Mouse (Mus musculus): Measurements from ENCODE around the gene Tsen15. TPM values are rescaled to one million over a fixed set of nuclear protein-coding genes. Genes with fewer than 3 reads are reported as not detected.

Tsen15 gene
- 61.8 and 63.7 TPM in 2 replicates for total RNA-seq (2017)

DNA sequence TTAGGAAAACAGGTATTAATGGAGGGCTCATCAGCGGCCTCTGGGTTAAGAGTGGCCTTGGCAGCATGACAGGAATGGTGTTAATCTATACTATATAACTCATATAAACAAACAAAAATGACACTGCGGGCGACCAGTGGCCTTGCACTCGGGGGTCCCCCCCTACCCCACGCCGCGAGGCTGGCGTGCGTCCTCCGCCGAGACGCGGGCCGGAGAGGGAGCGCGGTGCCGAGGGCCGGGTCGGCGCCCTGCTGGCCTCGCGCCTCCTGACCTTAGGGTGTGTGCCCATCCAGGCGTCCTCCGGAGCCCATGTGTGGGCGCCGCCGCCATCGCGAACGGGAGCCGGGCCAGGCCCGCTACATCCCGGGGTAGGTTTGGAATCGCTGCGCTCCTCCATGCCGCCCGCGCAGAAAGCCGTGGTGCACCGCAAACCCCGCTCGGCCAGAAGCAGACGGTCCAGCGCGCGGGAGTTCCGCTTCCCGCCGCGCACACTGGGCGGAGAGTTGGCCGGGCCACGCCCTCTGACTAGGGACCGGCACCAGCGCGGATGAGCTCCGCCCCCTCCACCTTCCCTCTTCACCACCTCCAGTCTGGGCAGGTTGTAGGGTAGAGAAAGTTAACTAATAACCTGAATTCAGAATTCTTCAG lies at the start of gene Tsen15:
Gene Tsen15 (minus strand): TSS at position 501 of the 648 bp plus-strand sequence.
- peak; percentile 97 to 99 for ATAC-seq (replicated peaks in 1 of 2; ENCODE audit: insufficient read depth in 1 of 2, low FRiP score in 2 of 2, low TSS enrichment in 1 of 2, low read depth in 1 of 2, poor library complexity in 2 of 2, severe bottlenecking in 2 of 2)

DNA sequence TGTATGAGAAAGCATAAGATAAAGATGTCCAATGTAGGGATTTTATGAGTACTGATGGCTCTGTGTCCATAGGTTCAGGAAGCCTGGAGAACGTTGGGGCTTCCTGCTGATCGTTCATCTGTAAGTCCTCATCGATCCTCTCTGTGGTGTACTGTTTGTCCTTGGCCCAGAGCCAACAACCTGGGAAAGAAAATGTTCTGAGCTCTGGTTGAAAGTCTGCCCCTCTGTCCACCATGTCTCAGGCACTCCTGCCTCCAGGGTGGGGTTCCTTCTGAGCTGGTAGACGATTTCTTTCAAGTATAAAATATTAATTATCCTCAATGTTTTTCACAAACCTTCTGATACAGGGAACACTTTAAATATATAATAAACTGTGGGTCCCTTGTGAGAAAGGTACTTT lies 47.7 kb upstream of the Tsen15 start:
- ATAC-seq (replicated peaks in 1 of 2; ENCODE audit: insufficient read depth in 1 of 2, low FRiP score in 2 of 2, low TSS enrichment in 1 of 2, low read depth in 1 of 2, poor library complexity in 2 of 2, severe bottlenecking in 2 of 2): no peak

DNA sequence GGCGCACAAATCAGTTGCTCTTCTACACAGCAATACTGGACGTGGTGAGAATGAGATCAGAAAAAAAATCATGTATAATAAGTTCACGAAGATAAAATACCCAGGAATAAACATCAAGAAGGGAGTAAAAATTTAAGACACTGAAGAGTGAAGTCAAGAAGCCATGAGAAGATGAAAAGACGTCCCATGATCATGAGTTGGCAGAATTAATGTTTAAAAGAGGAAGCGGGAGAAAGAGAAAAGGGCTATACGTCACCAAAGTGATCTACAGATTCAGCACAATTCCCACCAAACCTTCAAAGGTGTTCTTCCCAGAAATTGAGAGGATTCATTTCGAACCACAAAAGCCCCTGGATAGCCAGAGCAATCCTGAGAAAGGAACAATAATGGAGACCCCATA lies 43.3 kb upstream of the Tsen15 start:
- ATAC-seq (replicated peaks in 1 of 2; ENCODE audit: insufficient read depth in 1 of 2, low FRiP score in 2 of 2, low TSS enrichment in 1 of 2, low read depth in 1 of 2, poor library complexity in 2 of 2, severe bottlenecking in 2 of 2): no peak

DNA sequence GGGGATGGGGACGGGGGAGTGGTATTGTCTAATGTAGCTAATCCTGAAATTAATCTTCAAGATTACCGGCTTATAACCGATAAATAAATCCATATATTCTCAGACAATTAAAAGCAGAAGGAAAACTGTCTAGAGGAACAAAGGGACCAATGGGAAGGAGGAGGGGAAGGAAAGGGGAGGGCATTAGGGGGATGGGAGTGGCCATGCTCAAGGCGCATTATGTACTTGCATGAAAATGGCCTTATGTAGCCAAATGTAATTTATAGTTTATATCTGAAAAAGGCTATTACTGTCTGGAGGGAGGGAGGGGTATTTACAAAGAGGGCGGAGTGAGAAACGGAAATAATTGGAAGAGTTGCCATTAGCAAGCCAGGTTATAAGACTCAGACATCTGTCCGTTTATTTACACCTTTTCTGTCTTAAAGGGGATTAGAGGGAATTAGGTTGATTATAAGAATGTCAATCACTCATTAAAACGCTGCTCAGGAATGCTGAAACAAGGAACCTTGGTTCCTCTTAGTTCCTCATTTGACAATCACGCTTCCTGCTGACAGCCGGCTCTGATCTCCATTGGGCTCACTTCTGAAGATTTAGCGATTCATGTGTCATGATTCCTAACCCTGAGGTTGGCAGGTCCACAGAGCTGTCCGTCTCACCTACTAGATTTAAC lies 41.6 kb upstream of the Tsen15 start:
- ATAC-seq (replicated peaks in 1 of 2; ENCODE audit: insufficient read depth in 1 of 2, low FRiP score in 2 of 2, low TSS enrichment in 1 of 2, low read depth in 1 of 2, poor library complexity in 2 of 2, severe bottlenecking in 2 of 2): no peak

DNA sequence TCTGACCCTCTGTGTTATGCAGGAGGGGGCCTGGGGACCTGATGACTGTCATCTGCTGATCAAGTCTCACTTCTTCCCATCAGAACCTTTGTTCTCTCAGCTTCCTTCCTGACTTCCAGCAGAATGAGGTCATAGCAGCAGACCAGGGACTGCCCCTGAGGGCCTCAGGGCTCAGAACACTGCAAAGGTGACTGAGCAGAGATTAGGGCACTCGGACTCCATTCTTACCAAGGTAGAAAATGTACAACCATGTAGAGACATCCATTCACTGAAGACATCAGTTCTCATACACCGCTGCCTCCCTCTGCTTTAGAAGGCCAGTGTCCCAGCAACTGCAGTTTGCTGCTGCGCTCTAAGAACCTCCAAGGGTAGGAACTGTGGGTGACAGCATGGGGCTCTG lies 36.6 kb upstream of the Tsen15 start:
- ATAC-seq (replicated peaks in 1 of 2; ENCODE audit: insufficient read depth in 1 of 2, low FRiP score in 2 of 2, low TSS enrichment in 1 of 2, low read depth in 1 of 2, poor library complexity in 2 of 2, severe bottlenecking in 2 of 2): no peak

DNA sequence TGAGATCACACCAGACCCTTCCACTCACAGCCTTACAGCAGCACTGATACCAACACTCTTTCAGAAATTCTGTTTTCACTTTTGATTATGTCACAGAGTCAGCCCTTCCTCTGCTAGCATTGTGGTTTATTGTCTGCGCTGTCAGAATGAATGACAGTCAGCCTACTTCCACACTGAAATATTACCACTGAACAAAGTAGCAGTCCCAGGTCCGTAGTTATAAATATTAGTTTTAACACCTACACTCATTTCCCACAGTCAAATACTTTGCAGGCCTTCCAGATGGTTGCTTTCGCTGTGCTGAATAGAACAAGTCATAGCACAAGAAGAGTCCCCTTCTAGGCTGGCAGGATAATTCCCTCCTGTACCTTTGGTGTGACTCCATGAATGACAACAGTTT lies 35.8 kb upstream of the Tsen15 start:
- peak; percentile 12 to 42; a peak in 2 of 4 replicates for ATAC-seq (replicated peaks in 1 of 2; ENCODE audit: insufficient read depth in 1 of 2, low FRiP score in 2 of 2, low TSS enrichment in 1 of 2, low read depth in 1 of 2, poor library complexity in 2 of 2, severe bottlenecking in 2 of 2)

DNA sequence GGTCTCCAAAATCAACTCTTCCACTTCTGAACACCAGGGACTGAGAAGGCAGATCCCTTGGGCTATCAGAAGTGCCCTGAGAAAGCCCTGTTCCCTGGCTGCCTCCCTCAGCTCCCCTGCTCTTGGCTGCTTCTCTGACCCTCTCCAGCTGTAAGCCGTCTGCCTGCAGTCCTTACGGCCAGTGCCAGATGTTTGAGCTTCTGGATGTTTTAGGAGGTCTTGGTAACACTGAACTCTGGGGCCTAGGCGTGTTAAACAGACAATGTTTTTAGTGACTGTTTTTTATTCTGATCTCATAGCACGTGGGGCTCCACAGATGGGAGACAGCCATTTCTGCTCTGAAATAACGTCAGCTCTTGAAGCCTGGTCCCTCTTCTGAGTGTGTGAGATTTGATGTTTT lies 31.1 kb upstream of the Tsen15 start:
- no peak for ATAC-seq (replicated peaks in 1 of 2; ENCODE audit: insufficient read depth in 1 of 2, low FRiP score in 2 of 2, low TSS enrichment in 1 of 2, low read depth in 1 of 2, poor library complexity in 2 of 2, severe bottlenecking in 2 of 2)

DNA sequence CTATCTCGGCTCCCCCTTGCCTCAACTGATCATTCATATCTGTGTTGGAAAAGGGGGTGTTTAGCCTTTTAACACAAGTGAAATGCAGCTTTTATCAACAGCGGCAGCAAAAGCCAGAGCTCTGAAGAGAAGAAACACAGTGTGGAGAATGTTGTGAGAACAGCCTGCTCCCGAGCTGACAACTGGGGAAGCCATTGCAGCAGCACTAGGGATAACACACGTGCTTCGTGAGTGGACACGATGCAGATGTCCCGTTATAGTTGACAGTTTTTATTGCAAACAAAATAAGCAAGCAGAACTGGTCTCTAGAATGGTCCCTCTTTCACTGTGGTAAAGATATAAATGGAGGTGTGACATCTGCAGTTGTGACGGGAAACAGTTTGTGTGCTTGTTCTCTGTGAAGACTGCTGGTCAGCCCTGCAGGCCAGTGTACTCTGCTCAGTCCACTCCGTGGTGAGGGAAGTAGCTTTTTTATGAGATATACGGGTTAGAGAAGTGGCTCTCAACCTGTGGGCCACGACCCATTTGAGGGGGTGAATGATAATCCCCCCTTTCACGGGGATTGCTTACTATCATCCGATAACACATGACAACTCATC lies 29.9 kb upstream of the Tsen15 start:
- no peak for ATAC-seq (replicated peaks in 1 of 2; ENCODE audit: insufficient read depth in 1 of 2, low FRiP score in 2 of 2, low TSS enrichment in 1 of 2, low read depth in 1 of 2, poor library complexity in 2 of 2, severe bottlenecking in 2 of 2)

DNA sequence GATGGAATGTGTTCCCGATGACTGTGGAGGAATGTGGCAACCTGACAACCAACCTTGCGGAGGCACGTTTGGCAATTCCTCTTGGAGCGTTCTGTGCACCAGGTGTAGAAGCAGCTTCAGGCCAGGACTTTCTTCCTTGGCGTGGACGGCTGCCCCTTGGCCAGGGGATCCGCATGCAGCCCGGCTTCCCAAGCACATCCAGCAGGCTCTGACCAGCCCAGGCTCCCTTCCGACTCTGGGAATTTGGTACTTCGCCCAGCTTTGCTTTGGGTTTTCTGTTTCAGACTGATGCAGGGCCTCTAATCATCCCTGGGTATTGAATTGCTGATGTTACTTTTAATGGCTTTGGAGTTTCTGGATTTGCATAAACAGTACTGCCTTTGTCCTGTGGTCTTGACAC lies 28.0 kb upstream of the Tsen15 start:
- ATAC-seq (replicated peaks in 1 of 2; ENCODE audit: insufficient read depth in 1 of 2, low FRiP score in 2 of 2, low TSS enrichment in 1 of 2, low read depth in 1 of 2, poor library complexity in 2 of 2, severe bottlenecking in 2 of 2): no peak

DNA sequence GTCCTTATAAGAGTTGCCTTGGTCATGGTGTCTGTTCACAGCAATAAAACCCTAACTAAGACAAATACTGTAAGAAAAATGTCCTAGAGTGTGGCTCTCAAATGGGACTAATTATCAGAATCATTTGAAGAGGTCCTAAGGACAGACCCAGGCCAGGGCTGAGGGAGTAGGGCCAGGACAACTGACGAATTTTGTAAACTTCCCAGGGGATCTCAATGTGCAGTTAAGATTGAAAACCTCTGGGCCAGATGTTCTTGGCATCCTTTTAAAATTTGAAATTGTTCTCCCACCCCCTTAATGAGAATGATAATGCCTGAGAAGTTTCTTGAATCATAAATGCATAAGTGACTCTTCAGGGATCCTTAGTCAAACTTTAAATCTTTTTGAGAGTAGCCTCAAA lies 27.5 kb upstream of the Tsen15 start:
- ATAC-seq (replicated peaks in 1 of 2; ENCODE audit: insufficient read depth in 1 of 2, low FRiP score in 2 of 2, low TSS enrichment in 1 of 2, low read depth in 1 of 2, poor library complexity in 2 of 2, severe bottlenecking in 2 of 2): no peak

DNA sequence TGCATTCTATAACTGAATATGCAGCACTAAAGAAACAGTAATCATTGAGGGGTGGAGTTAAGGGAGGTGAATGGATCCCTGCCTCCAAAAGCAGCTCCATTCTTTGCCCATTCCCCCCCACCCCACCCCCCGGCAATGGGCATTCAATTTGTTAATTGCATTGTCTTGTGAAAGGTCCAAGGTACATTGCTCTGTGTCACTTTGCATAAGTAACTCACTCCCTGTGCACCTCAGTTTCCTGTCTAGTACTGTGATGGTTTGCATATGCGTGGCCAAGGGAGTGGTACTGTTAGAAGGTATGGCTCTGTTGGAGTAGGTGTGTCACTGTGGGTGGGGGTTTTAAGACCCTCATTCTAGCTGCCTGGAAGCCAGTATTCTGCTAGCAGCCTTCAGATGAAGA lies 26.6 kb upstream of the Tsen15 start:
- ATAC-seq (replicated peaks in 1 of 2; ENCODE audit: insufficient read depth in 1 of 2, low FRiP score in 2 of 2, low TSS enrichment in 1 of 2, low read depth in 1 of 2, poor library complexity in 2 of 2, severe bottlenecking in 2 of 2): no peak

DNA sequence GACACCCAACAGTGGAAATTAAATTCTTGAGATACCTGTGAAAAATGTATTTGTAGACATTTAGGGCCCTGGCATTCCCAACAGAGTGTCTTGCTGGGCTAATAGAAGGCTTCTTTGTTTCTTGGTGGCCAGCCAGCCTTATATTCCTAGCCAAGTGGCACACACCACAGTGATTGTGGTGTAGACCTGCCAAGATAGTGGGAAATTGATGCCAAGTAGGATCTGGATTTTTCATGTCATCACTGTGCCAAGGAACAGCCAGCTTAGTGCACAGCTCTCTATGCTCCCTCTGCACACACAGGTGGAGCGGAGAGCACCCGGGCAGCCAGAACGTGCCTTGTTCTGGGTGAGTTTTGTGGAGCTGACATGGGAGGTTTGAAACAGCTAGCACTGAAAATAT lies 24.2 kb upstream of the Tsen15 start:
- ATAC-seq (replicated peaks in 1 of 2; ENCODE audit: insufficient read depth in 1 of 2, low FRiP score in 2 of 2, low TSS enrichment in 1 of 2, low read depth in 1 of 2, poor library complexity in 2 of 2, severe bottlenecking in 2 of 2): no peak

DNA sequence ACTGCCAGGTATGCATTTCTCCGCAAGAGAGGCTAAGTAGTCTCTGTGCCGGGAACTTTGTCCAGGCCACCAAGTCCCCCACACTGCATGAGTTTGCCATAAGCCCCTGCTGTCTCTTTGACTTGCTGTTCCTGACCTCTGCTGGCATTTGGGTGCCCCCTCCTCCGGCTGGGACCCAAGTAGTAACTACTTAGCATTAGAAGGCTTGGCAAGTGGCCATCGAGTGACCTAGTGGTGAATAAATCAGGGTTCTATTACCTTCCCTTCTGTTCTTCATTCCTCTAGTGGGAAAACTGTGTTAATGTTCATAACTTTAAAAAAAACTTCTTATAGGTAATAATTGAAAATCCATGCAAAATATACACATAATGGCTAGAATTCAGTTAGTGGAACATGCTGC lies 22.9 kb upstream of the Tsen15 start:
- ATAC-seq (replicated peaks in 1 of 2; ENCODE audit: insufficient read depth in 1 of 2, low FRiP score in 2 of 2, low TSS enrichment in 1 of 2, low read depth in 1 of 2, poor library complexity in 2 of 2, severe bottlenecking in 2 of 2): no peak

DNA sequence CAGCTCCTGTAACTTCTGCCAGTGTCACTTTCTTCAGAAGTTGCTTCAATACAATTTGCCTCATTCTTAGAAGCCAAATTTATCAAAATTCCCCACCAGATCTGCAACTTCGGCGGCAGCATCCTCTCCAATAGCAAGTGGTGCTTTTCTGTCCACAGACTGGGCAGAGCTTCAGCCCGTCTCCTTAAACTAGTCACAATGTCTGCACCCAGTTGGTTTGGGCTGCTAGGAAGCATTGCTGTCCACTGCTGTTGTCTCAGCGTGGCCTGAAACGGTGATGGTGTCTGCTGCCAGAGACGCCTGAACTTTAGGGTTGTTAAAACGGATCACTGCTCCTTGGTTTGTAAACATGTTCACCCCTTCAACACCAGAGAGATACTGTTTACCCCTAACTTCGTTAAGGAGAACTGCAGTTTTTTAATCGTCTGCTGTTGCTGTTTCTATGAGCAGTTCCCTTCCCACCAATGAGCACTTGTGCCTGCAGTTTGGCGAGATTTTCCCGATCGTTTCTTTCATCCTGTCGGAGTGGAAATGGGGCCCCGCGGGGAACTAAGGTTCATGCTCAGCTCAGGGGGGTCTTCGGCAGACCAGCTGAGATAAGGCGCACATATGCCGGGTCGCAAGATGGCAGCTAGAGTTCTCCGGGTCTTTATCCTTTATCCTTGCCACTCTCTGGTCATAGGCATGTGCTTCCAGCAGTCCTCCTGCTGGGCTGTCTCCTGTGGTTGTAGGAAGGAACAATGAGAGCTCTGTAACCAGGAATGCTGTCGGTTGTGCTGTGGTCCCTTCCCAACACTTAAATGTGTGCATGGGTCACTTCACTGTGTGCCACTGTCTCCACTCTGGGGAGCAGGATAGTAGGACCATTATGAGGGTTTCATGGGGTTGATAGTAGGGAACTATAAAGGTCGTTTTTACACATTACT lies 20.8 kb upstream of the Tsen15 start:
- ATAC-seq (replicated peaks in 1 of 2; ENCODE audit: insufficient read depth in 1 of 2, low FRiP score in 2 of 2, low TSS enrichment in 1 of 2, low read depth in 1 of 2, poor library complexity in 2 of 2, severe bottlenecking in 2 of 2): no peak

DNA sequence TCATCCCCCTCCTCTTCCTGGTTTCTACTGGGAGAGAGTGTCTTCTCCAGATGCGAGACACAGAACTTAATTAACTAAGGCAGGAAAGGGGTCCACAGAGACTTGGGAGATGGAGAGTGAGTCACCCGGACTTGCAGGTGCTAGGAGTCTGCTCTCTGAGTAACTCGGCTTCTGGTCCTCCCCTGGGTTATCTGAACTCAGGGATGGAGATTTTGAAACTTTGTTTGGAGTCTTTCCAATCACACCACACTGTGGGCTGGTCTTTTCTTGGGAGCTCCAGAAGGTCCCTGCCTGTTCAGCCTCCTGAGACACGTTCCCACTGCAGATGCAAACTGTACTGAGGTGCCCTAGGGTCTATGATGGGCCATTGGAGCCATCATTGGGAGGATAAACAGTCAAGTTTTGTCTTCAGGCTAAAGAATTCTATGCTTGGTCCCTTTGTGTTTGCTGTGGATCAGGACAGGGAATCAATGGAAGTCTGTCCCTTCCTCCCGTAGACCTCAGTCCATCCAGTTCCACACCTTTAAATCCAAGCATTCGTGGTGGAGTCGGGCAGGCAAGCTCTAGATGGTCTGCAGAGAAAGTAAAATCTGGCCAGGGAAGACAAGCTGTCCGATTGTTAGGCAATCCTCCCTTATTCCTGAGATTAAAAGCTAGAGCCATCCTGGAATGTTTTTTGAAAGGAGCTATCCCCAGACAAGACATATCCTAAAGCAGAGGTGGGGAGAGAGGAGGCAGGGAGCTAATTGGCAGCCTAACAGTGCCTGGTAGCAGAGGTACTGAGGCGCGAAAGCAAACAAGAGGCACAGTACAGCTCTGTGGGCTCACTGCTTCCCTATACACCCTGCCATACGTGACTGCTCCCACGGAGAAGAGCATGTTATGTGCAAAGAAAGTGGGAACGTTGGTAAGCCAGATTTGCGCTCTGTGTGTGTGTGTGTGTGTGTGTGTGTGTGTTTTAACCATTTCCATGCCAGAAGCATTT lies 14.4 kb upstream of the Tsen15 start:
- no peak for ATAC-seq (replicated peaks in 1 of 2; ENCODE audit: insufficient read depth in 1 of 2, low FRiP score in 2 of 2, low TSS enrichment in 1 of 2, low read depth in 1 of 2, poor library complexity in 2 of 2, severe bottlenecking in 2 of 2)

DNA sequence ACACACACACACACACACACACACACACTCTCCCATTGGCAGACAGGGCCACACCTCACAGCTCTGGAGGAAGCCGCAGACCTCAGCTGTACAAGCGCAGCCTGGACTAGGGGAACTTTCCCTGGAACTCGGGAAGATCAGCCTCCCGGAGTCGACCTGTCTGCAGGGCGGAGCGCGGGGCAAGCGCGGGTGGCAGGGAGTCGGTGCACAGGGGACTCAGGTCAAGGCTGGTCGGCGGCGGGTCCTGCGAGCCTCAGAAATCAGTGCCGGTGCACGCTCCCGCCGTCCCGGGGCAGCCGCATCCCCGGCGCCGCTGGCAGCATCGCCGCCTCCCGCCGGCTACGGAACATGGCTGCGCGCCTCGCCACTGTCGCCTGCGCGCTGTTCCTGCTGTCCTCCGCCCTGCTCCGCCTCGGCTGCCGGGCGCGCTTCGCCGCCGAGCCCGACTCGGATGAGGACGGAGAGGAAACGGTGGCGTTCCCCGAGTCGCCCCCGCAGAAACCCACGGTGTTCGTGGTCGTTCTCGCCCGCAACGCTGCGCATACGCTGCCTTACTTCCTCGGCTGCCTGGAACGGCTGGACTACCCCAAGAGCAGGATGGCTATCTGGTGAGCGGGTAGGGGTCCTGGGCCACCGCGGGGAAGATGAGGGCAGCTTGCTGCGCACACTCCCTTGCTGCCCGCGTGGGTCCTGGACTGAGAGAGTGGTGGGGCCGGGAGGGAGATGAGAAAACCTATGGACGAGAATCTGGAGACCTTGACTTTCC lies 13.5 kb upstream of the Tsen15 start, which contains the start of gene Colgalt2:
Gene Colgalt2 (plus strand): TSS at position 41 of the 766 bp plus-strand sequence.
- ATAC-seq (replicated peaks in 1 of 2; ENCODE audit: insufficient read depth in 1 of 2, low FRiP score in 2 of 2, low TSS enrichment in 1 of 2, low read depth in 1 of 2, poor library complexity in 2 of 2, severe bottlenecking in 2 of 2): peak; percentile 43 to 49
